Mouse (Mus musculus) E14TG2a.4 (cell line): ENCODE data around the gene Kcnj10.
A peak's percentile ranks its signal among the peaks of the same experiment; 100 is the strongest.

Experiments
- H3K27me3 ChIP-seq: 2 replicates; pipeline ENCODE4 v1.6.1; 2014; ENCODE audit warnings: low read length, control low read depth; ENCODE audit not compliant: insufficient read depth
- H3K36me3 ChIP-seq: 2 replicates; pipeline ENCODE4 v1.6.1; 2014; ENCODE audit warnings: low read length, control low read depth; ENCODE audit not compliant: insufficient read depth
- H3K4me1 ChIP-seq: replicated peaks from 2 replicates; pipeline ENCODE4 v1.6.1; 2014; ENCODE audit warnings: low read depth, low read length, control low read depth
- H3K4me3 ChIP-seq: replicated peaks from 2 replicates; pipeline ENCODE4 v1.5.1; 2014; ENCODE audit warnings: mild to moderate bottlenecking, low read length
- H3K9me3 ChIP-seq: 2 replicates; pipeline ENCODE4 v1.6.1; 2014; ENCODE audit warnings: low read length, control low read depth
- CTCF ChIP-seq: conservative IDR thresholded peaks from 2 replicates; pipeline ENCODE4 v1.5.1; 2014; ENCODE audit warnings: low read length
- NANOG ChIP-seq: IDR thresholded peaks from 2 replicates; pipeline ENCODE4 v1.6.1; 2014; ENCODE audit warnings: borderline replicate concordance, low read length, mixed read lengths
- POU5F1 ChIP-seq: IDR thresholded peaks from 2 replicates; pipeline ENCODE4 v1.6.1; 2014; ENCODE audit warnings: low read length, borderline replicate concordance

Kcnj10 gene

DNA sequence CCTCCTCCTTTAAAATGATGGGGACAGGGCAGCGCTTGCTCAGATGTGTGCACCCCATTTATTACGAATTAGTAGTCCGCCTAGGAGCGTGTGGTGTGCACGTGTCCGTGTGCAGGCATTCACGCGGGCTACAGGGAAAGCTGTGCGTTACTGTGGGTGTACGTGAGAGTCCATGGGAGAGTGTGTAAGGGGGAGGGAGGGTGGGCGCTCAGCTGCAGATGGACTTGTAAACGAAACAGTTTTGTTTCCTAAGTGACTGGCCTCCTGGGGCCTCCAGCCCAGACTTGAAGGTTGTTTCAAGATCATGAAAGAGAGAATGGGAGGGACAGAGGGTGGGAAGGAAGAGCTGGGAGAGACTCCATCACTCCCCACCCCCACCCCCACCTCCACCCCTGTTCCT, 39.8 kb upstream of the Kcnj10 start:
- Histone ChIP-seq H3K36me3 (no peaks in the 10 kb centered on the region), H3K4me3 (no peak overlapping the region), H3K9me3 (no peaks in the 10 kb centered on the region), H3K4me1 (peaks cover 83% of the 10 kb centered on the region), H3K27me3 (peaks cover 12% of the 10 kb centered on the region)
- TF ChIP-seq CTCF (no peak), POU5F1 (no peak), NANOG (no peak)

DNA sequence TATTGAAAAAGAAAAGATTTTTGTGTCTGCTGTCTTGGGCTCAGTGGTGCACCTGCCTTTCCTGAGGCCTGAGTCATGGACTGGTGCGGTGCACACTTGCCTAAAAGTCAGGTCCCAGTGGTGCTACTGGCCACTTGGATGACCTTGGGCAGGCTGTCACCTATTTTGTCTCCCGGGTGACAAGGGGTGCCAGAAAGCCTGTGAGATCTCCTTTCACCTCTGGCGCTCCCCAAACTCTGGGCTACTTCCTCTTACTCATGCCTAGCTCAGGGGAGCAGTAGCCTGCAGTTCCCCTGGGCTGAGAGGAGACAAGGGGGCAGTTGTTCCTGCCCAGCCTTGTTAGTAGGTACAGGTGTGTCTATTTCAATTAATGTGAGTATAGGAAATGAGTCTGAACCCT, 38.7 kb upstream of the Kcnj10 start:
- Histone ChIP-seq H3K9me3 (no peaks in the 10 kb centered on the region), H3K4me3 (peak overlapping the region; percentile 39), H3K4me1 (peaks cover 77% of the 10 kb centered on the region), H3K27me3 (peaks cover 11% of the 10 kb centered on the region), H3K36me3 (no peaks in the 10 kb centered on the region)
- TF ChIP-seq POU5F1 = no peak
- TF ChIP-seq CTCF = no peak
- TF ChIP-seq NANOG = no peak

- Histone ChIP-seq H3K36me3 (no peaks in the 10 kb centered on the region), H3K27me3 (peaks cover 8% of the 10 kb centered on the region), H3K4me1 (peaks cover 73% of the 10 kb centered on the region), H3K4me3 (no peak overlapping the region), H3K9me3 (no peaks in the 10 kb centered on the region)
- TF ChIP-seq POU5F1 (no peak), CTCF (no peak), NANOG (no peak)
These were observed 38.2 kb upstream of the Kcnj10 start for GRCm38 (mm10) chr1:172302851-172303250.

- Histone ChIP-seq H3K36me3 (no peaks in the 10 kb centered on the region), H3K9me3 (no peaks in the 10 kb centered on the region), H3K27me3 (peaks cover 8% of the 10 kb centered on the region), H3K4me3 (no peak overlapping the region), H3K4me1 (peaks cover 67% of the 10 kb centered on the region)
- no peak for TF ChIP-seq POU5F1
- TF ChIP-seq NANOG = no peak
- TF ChIP-seq CTCF = no peak
These were observed 36.6 kb upstream of the Kcnj10 start for GRCm38 (mm10) chr1:172304443-172304842.

- H3K4me1 ChIP-seq = peaks cover 67% of the 10 kb centered on the region
- H3K9me3 ChIP-seq = no peaks in the 10 kb centered on the region
- peaks cover 6% of the 10 kb centered on the region for H3K27me3 ChIP-seq
- H3K4me3 ChIP-seq = no peak overlapping the region
- H3K36me3 ChIP-seq = no peaks in the 10 kb centered on the region
- TF ChIP-seq CTCF (no peak), NANOG (no peak), POU5F1 (no peak)
These were observed 35.9 kb upstream of the Kcnj10 start for GRCm38 (mm10) chr1:172305153-172305552.

DNA sequence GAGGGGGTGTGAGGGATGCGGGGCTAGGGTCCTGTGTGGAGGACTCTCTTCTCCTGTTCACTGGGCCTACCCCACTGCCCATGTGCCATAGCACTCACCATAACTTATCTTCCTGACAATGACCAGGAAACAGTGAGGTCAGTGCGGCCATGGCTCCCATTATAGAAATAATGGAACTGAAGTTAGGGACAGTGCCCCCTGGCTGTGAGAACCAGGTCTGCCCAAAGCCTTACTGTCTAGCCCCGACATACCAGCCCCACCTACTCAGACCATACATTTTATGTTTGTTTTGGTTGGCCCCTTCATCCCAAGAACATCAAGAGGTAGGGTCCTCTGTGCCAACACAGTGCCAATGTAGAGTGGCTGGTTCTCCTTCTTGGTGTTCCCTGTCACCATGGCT, 35.4 kb upstream of the Kcnj10 start:
- H3K4me3 ChIP-seq = no peak overlapping the region
- TF ChIP-seq CTCF = peak; percentile 56
- TF ChIP-seq POU5F1 = no peak
- TF ChIP-seq NANOG = no peak
- H3K27me3 ChIP-seq = peaks cover 6% of the 10 kb centered on the region
- no peaks in the 10 kb centered on the region for H3K36me3 ChIP-seq
- peaks cover 67% of the 10 kb centered on the region for H3K4me1 ChIP-seq
- no peaks in the 10 kb centered on the region for H3K9me3 ChIP-seq

- TF ChIP-seq CTCF (no peak), NANOG (no peak), POU5F1 (no peak)
- no peaks in the 10 kb centered on the region for H3K9me3 ChIP-seq
- peaks cover 68% of the 10 kb centered on the region for H3K4me1 ChIP-seq
- H3K36me3 ChIP-seq = no peaks in the 10 kb centered on the region
- H3K4me3 ChIP-seq = no peak overlapping the region
- H3K27me3 ChIP-seq = peaks cover 6% of the 10 kb centered on the region
These were observed 34.8 kb upstream of the Kcnj10 start for GRCm38 (mm10) chr1:172306196-172306595.

DNA sequence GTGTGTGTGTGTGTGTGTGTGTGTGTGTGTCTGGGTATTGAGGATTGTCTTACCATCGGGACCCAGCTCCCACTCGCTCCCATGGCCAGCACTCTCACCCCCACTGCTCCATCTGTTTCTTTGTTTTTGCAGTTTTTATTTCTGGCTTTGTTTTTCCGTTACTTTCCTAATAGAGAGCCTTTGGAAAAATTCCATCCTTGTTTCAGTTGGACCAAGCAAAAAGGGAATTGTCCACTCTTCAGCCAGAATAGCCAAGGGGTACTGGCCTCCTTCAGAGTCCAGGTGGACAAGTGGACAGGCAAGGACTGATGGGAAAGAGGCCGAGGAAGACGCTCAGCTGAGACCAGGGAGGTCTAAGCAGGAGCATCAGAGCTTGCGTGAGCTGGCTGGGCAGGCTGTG, 34.1 kb upstream of the Kcnj10 start:
- Histone ChIP-seq H3K4me1 (peaks cover 69% of the 10 kb centered on the region), H3K27me3 (peaks cover 6% of the 10 kb centered on the region), H3K4me3 (no peak overlapping the region), H3K9me3 (no peaks in the 10 kb centered on the region), H3K36me3 (no peaks in the 10 kb centered on the region)
- TF ChIP-seq POU5F1 = no peak
- no peak for TF ChIP-seq NANOG
- TF ChIP-seq CTCF = no peak

DNA sequence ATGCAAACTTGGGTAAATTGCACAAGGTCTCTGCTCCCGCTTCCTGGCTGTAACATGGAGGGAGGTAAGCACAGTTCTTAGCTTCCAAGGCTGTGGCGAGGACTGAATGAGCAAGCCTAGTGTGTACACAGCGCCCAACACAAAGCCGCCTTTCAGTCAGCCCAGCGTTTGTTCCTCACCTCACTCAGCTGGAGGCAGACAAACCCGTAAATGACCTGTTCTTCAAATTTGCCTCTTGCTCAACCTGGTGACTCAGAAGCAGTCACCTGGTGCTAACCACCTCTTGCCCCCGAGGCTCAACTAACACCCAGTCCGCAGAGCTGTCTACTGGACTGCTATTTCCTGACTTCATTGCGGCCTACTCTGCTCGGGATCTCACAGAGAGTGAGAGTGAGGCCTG, 33.1 kb upstream of the Kcnj10 start:
- TF ChIP-seq NANOG (no peak), CTCF (no peak), POU5F1 (no peak)
- Histone ChIP-seq H3K9me3 (no peaks in the 10 kb centered on the region), H3K36me3 (no peaks in the 10 kb centered on the region), H3K4me3 (no peak overlapping the region), H3K4me1 (peaks cover 63% of the 10 kb centered on the region), H3K27me3 (peaks cover 10% of the 10 kb centered on the region)
